Mouse (Mus musculus) hindbrain, embryonic 10.5 days (tissue): ENCODE measurements around the gene Gss. TPM values are rescaled to one million over a fixed set of nuclear protein-coding genes. Genes with fewer than 3 reads are reported as not detected.

ENCODE experiments used
- DNase-seq: peaks from one replicate; pipeline ENCODE4 v3.0.0-alpha.2; 2017; ENCODE audit warnings: low spot score
- H3K27ac ChIP-seq: fragments of 300-500 bp; sonication (generic); 2 replicates; pipeline ENCODE4 v1.5.1; 2016; ENCODE audit warnings: mild to moderate bottlenecking, moderate library complexity
- H3K27me3 ChIP-seq: fragments of 300-500 bp; sonication (generic); 2 replicates; pipeline ENCODE4 v1.6.1; 2016; ENCODE audit warnings: mild to moderate bottlenecking; ENCODE audit not compliant: poor library complexity, insufficient read depth, severe bottlenecking
- H3K36me3 ChIP-seq: fragments of 300-500 bp; sonication (generic); 2 replicates; pipeline ENCODE4 v1.6.1; 2016; ENCODE audit warnings: mild to moderate bottlenecking, moderate library complexity
- H3K4me1 ChIP-seq: fragments of 300-500 bp; sonication (generic); replicated peaks from 2 replicates; pipeline ENCODE4 v1.6.1; 2016; ENCODE audit warnings: mild to moderate bottlenecking
- H3K4me3 ChIP-seq: fragments of 300-500 bp; sonication (generic); 2 replicates; pipeline ENCODE4 v1.5.1; 2016; ENCODE audit warnings: mild to moderate bottlenecking, moderate library complexity
- H3K9me3 ChIP-seq: fragments of 300-500 bp; sonication (generic); 2 replicates; pipeline ENCODE4 v1.6.1; 2016; ENCODE audit warnings: mild to moderate bottlenecking, moderate library complexity
- WGBS: fragments of 180-500 bp; shearing (Covaris S2); methylation state at CpG from one replicate; pipeline ENCODE4 v1.1.7; 2016; 5-methylcytosine and 5-hydroxymethylcytosine counted together
- polyA plus RNA-seq: library from polyadenylated mRNA; unstranded; fragments of >200 nt; fragmentation: Nextera tagmentation; extraction: Ambion mirVana; gene quantifications from 2 replicates; pipeline ENCODE4 v1.2.1, GENCODE M21; 2016

The Gss gene
- polyA plus RNA-seq, 1 experiment from 2014 or later: 20.6 TPM

DNA sequence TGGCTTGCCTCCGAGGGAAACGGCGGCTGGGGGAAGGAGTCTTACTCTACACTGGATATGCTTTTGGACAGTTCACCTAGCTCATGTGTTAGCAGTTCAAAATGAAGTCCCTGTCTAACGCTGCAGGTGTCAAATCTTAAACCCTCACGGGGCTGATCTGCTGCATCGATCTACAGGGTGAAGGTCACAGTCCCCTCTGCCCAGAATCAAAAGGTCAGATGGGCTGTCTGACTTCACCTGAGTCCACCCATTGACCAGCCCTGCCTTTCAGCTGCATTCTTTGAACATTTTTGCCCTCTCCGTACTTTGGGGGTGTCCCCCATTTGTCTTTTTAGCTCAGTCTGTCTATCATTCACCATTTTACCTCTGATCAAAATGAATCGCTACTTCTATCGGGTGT is 7.5 kb downstream of the Gss start:
- no peak overlapping the region for H3K27ac ChIP-seq
- H3K36me3 ChIP-seq: no peaks in the 10 kb centered on the region
- no peaks in the 10 kb centered on the region for H3K27me3 ChIP-seq
- no peaks in the 10 kb centered on the region for H3K9me3 ChIP-seq
- no peak overlapping the region for H3K4me3 ChIP-seq
- DNase-seq: no peak
- 84% methylated on average over 9 of the region's 9 CpGs for WGBS
- H3K4me1 ChIP-seq: peaks cover 5% of the 10 kb centered on the region; the same call in 1 of the 2 replicates

DNA sequence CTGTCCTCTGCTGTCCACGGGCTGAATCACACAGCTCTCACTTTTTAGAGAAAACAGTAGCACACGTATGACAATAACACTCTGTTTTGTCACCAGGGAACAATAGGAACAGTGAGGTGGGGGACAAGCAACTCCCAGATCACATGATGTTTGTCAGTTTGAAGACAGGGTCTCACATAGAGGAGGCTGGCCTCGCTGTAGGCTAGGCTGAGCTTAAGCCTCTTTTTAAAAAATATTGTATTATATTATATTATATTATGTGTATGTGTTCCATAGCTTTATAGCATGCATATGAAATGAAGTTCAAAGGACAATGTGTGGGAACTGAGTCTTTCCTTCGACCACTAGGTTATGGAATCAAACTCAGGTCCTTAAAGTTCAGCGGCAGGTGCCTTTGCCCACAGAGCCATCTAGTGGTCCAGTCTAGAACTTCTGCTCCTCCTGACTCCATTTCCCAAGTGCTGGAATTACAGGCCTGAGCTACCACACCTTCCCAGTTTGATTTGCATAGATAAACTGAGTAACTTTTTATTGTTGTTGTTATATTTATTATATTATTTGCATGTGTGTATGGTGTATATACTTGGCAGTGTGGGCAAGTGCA is 8.6 kb downstream of the Gss start:
- Histone ChIP-seq H3K36me3 (no peaks in the 10 kb centered on the region), H3K27me3 (no peaks in the 10 kb centered on the region), H3K27ac (no peak overlapping the region), H3K4me1 (peaks cover 5% of the 10 kb centered on the region; the same call in 1 of the 2 replicates), H3K9me3 (no peaks in the 10 kb centered on the region), H3K4me3 (no peak overlapping the region)
- WGBS: 42% methylated on average over 5 of the region's 5 CpGs
- peak; percentile 62 for DNase-seq

DNA sequence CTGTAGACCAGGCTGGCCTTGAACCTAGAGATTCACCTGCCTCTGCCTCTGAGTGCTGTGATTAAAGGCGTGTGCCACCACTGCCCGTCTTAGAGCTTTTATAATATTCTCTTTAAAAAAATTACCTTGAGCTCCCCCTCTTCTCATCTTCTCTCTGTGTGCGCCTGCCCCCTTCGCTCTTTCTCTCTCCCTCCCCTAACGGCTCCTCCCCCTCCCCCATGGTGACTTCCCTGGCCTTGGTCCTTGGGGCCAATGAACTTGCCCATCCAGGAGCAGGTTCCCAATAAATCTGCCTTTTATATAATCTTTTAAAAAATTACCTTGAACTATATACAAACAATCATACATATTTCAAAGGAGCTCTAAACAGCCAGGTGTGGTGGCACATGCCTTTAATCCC is 9.6 kb downstream of the Gss start:
- 88% methylated on average over 5 of the region's 5 CpGs for WGBS
- H3K36me3 ChIP-seq: no peaks in the 10 kb centered on the region
- DNase-seq: no peak
- peaks cover 5% of the 10 kb centered on the region; the same call in 1 of the 2 replicates for H3K4me1 ChIP-seq
- H3K27me3 ChIP-seq: no peaks in the 10 kb centered on the region
- no peak overlapping the region for H3K4me3 ChIP-seq
- H3K27ac ChIP-seq: no peak overlapping the region
- H3K9me3 ChIP-seq: no peaks in the 10 kb centered on the region

DNA sequence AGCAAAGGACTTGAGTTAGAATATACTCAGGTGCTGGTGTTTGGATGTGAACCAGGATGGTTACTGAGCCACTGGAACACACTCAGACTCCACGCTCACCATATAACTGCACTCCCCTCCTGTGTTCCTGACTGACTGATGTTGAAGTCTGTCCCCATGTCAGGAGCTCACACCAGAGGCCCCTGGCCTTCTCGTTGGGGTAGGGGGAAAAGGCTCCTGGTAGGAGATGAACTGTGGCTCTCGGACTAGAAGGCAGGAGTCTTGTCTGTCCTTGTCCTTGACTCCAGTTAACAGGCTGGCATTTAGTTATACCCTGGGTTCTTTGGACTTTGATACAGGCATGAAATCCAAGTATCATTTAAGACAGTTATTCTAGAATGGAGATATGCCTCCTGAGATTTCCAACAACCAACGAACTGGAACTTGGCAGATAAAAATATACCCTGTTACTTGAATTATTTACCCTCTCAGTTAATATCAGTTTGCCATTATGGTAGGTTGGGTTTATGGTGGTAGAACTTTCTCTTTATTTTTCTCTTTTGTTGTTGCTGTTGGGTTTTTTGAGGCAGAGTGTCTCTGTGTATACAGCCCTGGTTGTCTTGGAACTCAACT is 10.1 kb downstream of the Gss start:
- Histone ChIP-seq H3K36me3 (no peaks in the 10 kb centered on the region), H3K4me1 (peaks cover 5% of the 10 kb centered on the region; the same call in 1 of the 2 replicates), H3K4me3 (no peak overlapping the region), H3K9me3 (no peaks in the 10 kb centered on the region), H3K27ac (no peak overlapping the region), H3K27me3 (no peaks in the 10 kb centered on the region)
- WGBS: 77% methylated on average over 4 of the region's 4 CpGs
- no peak for DNase-seq

GRCm38 (mm10) chr2:155580331-155580730 is 12.3 kb downstream of the Gss start:
- Histone ChIP-seq H3K4me1 (no peaks in the 10 kb centered on the region; the same call in 1 of the 2 replicates), H3K9me3 (no peaks in the 10 kb centered on the region), H3K27me3 (no peaks in the 10 kb centered on the region), H3K36me3 (no peaks in the 10 kb centered on the region), H3K4me3 (no peak overlapping the region), H3K27ac (no peak overlapping the region)
- DNase-seq: no peak
- 93% methylated on average over 3 of the region's 3 CpGs for WGBS

DNA sequence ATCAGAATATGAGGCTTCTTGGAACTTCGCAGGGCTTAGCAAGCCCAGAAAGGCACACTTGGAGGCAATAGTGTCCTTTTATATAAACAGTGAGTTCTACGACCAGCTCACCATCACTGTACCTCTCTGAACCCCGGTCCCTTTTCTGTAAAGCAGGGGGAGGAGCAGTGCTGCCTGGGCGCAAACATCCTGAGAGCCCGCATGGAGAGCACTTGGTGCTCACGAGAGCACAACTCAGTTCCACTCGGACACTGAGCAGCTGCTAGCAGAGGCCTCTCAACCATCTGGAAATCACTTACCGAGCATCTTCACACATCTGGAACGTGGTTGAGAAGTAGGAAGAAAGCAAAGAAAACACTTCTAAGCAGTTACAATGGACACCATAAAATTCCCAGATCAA is 16.0 kb downstream of the Gss start:
- Histone ChIP-seq H3K9me3 (no peaks in the 10 kb centered on the region), H3K4me1 (no peaks in the 10 kb centered on the region), H3K36me3 (0 out of 2 replicates have a peak, but pooled peaks cover 6% of the 10 kb centered on the region), H3K27ac (no peak overlapping the region), H3K27me3 (no peaks in the 10 kb centered on the region), H3K4me3 (no peak overlapping the region)
- DNase-seq: no peak
- WGBS: 84% methylated on average over 9 of the region's 9 CpGs

- Histone ChIP-seq H3K36me3 (0 out of 2 replicates have a peak, but pooled peaks cover 6% of the 10 kb centered on the region), H3K4me3 (no peak overlapping the region), H3K27me3 (no peaks in the 10 kb centered on the region), H3K9me3 (no peaks in the 10 kb centered on the region), H3K4me1 (no peaks in the 10 kb centered on the region), H3K27ac (no peak overlapping the region)
- WGBS: 89% methylated on average over 4 of the region's 4 CpGs
- DNase-seq: no peak
Observed at GRCm38 (mm10) chr2:155574700-155575099, 17.9 kb downstream of the Gss start.

GRCm38 (mm10) chr2:155573996-155574395 is 18.6 kb downstream of the Gss start:
- Histone ChIP-seq H3K27me3 (no peaks in the 10 kb centered on the region), H3K9me3 (no peaks in the 10 kb centered on the region), H3K36me3 (0 out of 2 replicates have a peak, but pooled peaks cover 6% of the 10 kb centered on the region), H3K4me1 (peaks cover 3% of the 10 kb centered on the region; the same call in 1 of the 2 replicates), H3K27ac (no peak overlapping the region), H3K4me3 (no peak overlapping the region)
- DNase-seq: no peak
- 93% methylated on average over 7 of the region's 7 CpGs for WGBS

GRCm38 (mm10) chr2:155573001-155573400 is 19.6 kb downstream of the Gss start:
- Histone ChIP-seq H3K36me3 (0 out of 2 replicates have a peak, but pooled peaks cover 6% of the 10 kb centered on the region), H3K27me3 (no peaks in the 10 kb centered on the region), H3K4me1 (peaks cover 3% of the 10 kb centered on the region; the same call in 1 of the 2 replicates), H3K9me3 (no peaks in the 10 kb centered on the region), H3K4me3 (no peak overlapping the region), H3K27ac (no peak overlapping the region)
- 89% methylated on average over 9 of the region's 9 CpGs for WGBS
- no peak for DNase-seq

- 29% methylated on average over 3 of the region's 3 CpGs for WGBS
- Histone ChIP-seq H3K9me3 (no peaks in the 10 kb centered on the region), H3K36me3 (peaks cover 17% of the 10 kb centered on the region; the same call in 1 of the 2 replicates), H3K4me3 (no peak overlapping the region), H3K27me3 (no peaks in the 10 kb centered on the region), H3K4me1 (peaks cover 3% of the 10 kb centered on the region; the same call in 1 of the 2 replicates), H3K27ac (no peak overlapping the region)
- DNase-seq: no peak
Observed at GRCm38 (mm10) chr2:155569223-155569807, 23.3 kb downstream of the Gss start.

DNA sequence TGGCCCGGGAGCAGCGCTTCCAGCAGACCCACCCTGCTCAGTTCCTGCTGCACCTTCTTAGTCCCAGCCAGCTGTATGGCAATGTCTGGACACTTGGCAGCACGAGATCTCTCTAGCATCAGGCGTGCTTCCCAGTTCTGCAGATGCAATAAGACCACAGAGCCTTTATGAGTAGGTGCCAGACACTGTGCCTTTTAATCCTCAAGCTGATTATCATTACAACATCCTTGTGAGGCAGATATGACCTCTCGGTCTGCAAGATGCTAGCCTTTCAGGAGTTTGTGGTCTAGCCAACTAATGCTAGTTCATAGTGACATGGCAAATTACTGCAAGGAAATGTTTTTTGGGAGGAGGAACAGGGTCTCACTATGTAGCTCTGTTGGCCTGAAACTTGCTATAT is 24.9 kb downstream of the Gss start:
- Histone ChIP-seq H3K4me1 (peaks cover 3% of the 10 kb centered on the region; the same call in 1 of the 2 replicates), H3K27me3 (no peaks in the 10 kb centered on the region), H3K36me3 (peaks cover 22% of the 10 kb centered on the region; the same call in 1 of the 2 replicates), H3K4me3 (no peak overlapping the region), H3K9me3 (no peaks in the 10 kb centered on the region), H3K27ac (no peak overlapping the region)
- 89% methylated on average over 5 of the region's 5 CpGs for WGBS
- no peak for DNase-seq

- no peaks in the 10 kb centered on the region for H3K27me3 ChIP-seq
- no peak overlapping the region for H3K4me3 ChIP-seq
- H3K4me1 ChIP-seq: no peaks in the 10 kb centered on the region
- 86% methylated on average over 4 of the region's 4 CpGs for WGBS
- H3K27ac ChIP-seq: no peak overlapping the region
- H3K9me3 ChIP-seq: no peaks in the 10 kb centered on the region
- DNase-seq: no peak
- peaks cover 31% of the 10 kb centered on the region; the same call in 1 of the 2 replicates for H3K36me3 ChIP-seq
Observed at GRCm38 (mm10) chr2:155562934-155563333, 29.7 kb downstream of the Gss start.

GRCm38 (mm10) chr2:155562209-155562608 is 30.4 kb downstream of the Gss start:
- no peaks in the 10 kb centered on the region for H3K9me3 ChIP-seq
- DNase-seq: no peak
- H3K27ac ChIP-seq: no peak overlapping the region
- H3K4me3 ChIP-seq: no peak overlapping the region
- 0 out of 2 replicates have a peak, but pooled peaks cover 2% of the 10 kb centered on the region for H3K4me1 ChIP-seq
- WGBS: 65% methylated on average over 1 of the region's 1 CpGs
- no peaks in the 10 kb centered on the region for H3K27me3 ChIP-seq
- peaks cover 28% of the 10 kb centered on the region; the same call in 1 of the 2 replicates for H3K36me3 ChIP-seq
